In the genomic region with DNA sequence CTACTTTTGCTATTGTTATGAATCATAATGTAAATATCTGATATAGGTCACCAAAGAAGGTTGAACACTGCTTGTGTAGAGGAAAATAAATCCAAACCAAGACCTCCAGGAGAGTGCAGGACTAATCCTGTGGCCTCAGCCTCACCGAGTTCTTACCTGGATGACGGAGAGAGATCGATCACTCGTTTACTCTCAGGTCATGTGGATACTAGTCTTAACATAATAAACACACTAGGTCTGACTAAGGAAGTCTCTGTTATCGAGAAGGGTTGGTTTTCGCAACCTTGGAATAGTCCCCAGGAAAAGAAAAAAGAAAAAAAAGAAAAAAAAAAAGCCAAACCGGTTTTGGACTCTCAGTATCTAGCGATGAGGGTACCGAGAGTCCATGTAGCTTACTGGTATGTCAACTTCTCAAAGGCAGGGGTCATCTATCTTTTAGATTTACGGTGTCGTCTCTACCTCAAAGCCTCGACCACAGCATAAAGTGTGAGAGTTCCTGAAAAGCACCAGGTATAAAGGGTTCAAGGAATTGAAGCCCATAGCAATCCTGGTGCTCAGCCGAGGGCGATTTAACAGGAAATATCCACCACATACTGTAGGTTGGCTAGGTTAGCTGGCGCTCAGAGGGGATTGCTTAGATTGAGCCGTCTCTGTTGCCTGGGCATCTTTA, we compare ENCODE assay signal across 8 mouse cellular contexts. TPM values are rescaled to one million over a fixed set of nuclear protein-coding genes. Genes with fewer than 3 reads are reported as not detected.
A peak's percentile ranks its signal among the peaks of the same experiment; 100 is the strongest.
DNase-seq lines count a peak whose midpoint lies in the region; ATAC-seq and TF ChIP-seq lines count a peak whose summit lies in the region.

No protein-coding gene starts in this region.

- 46% methylated on average over 16 of the region's 16 CpGs for WGBS in embryonic facial prominence, embryonic 10.5 days
- 26% methylated on average over 16 of the region's 16 CpGs for WGBS in intestine, embryonic 14.5 days

- no peaks in the 10 kb centered on the region for H3K27me3 ChIP-seq in embryonic facial prominence, embryonic 10.5 days (replicated peaks; ENCODE audit: low read depth, poor library complexity, severe bottlenecking)
- no peaks in the 10 kb centered on the region for H3K27me3 ChIP-seq in intestine, embryonic 14.5 days (replicated peaks; ENCODE audit: control insufficient read depth, insufficient read depth, low read length)
- H3K27me3 ChIP-seq in myocyte (ENCODE audit: control insufficient read depth, insufficient read depth, insufficient read length), result no peaks in the 10 kb centered on the region

- H3K36me3 ChIP-seq in embryonic facial prominence, embryonic 10.5 days (replicated peaks), result no peaks in the 10 kb centered on the region
- no peaks in the 10 kb centered on the region for H3K36me3 ChIP-seq in intestine, embryonic 14.5 days (ENCODE audit: control insufficient read depth, insufficient read depth, low read length)
- no peaks in the 10 kb centered on the region for H3K36me3 ChIP-seq in myocyte (ENCODE audit: control insufficient read depth, insufficient read depth)

- H3K4me2 ChIP-seq in intestine, embryonic 14.5 days (ENCODE audit: low read length), result peak overlapping the region; percentile 52
- H3K4me2 ChIP-seq in myocyte (ENCODE audit: low read depth), result peak overlapping the region; percentile 65

- H3K9ac ChIP-seq in intestine, embryonic 14.5 days (ENCODE audit: low read length), result peak overlapping the region; percentile 34

- DNase-seq in layer of hippocampus, adult 2 months (ENCODE audit: low spot score in 2 of 2), result no peak
- DNase-seq in layer of hippocampus, postnatal 10 days (ENCODE audit: low spot score in 2 of 2), result no peak
- DNase-seq in embryonic facial prominence, embryonic 10.5 days (ENCODE audit: low spot score), result no peak
- no peak for DNase-seq in intestine, embryonic 14.5 days (ENCODE audit: low spot score)
- no peak for DNase-seq in urinary bladder, postnatal 4 days (ENCODE audit: low spot score in 2 of 2)
- no peak for DNase-seq in embryo, embryonic 11 days

- peak; percentile 63 for ATAC-seq in intestine, embryonic 14.5 days (replicated peaks; ENCODE audit: low FRiP score, low TSS enrichment, low read depth)
- ATAC-seq in megakaryocyte-erythroid progenitor cell, adult 5-6 weeks (replicated peaks; ENCODE audit: low FRiP score, low TSS enrichment, poor library complexity, severe bottlenecking), result no peak; the same call in 1 of the 2 replicates

- no peaks in the 10 kb centered on the region for H3K79me2 ChIP-seq in myocyte (ENCODE audit: control insufficient read depth, insufficient read depth)

- TF ChIP-seq CTCF in layer of hippocampus, adult 2 months (conservative IDR thresholded peaks at IDR 0.05), result no peak

- peak overlapping the region; percentile 58 for H3K4me3 ChIP-seq in layer of hippocampus, adult 2 months
- peak overlapping the region; percentile 61 for H3K4me3 ChIP-seq in embryonic facial prominence, embryonic 10.5 days
- peak overlapping the region; percentile 25 for H3K4me3 ChIP-seq in intestine, embryonic 14.5 days (ENCODE audit: low read depth, low read length)
- peak overlapping the region; percentile 22 for H3K4me3 ChIP-seq in myocyte

- H3K4me1 ChIP-seq in embryonic facial prominence, embryonic 10.5 days, result peaks cover 18% of the 10 kb centered on the region
- peaks cover 18% of the 10 kb centered on the region for H3K4me1 ChIP-seq in intestine, embryonic 14.5 days (replicated peaks; ENCODE audit: control insufficient read depth, insufficient read depth, low read length)

- peak overlapping the region; percentile 96 for H3K27ac ChIP-seq in layer of hippocampus, adult 2 months
- peak overlapping the region; percentile 89 for H3K27ac ChIP-seq in embryonic facial prominence, embryonic 10.5 days (replicated peaks)
- H3K27ac ChIP-seq in intestine, embryonic 14.5 days (ENCODE audit: low read depth), result peak overlapping the region; percentile 82; the same call in 1 of the 2 replicates

- H3ac ChIP-seq in myocyte (ENCODE audit: control insufficient read depth, insufficient read length), result no peak overlapping the region

- no peak for TF ChIP-seq POLR2A in myocyte (IDR thresholded peaks at IDR 0.05; ENCODE audit: insufficient read length, low read depth)

- H3K9me3 ChIP-seq in embryonic facial prominence, embryonic 10.5 days, result no peaks in the 10 kb centered on the region
- H3K9me3 ChIP-seq in intestine, embryonic 14.5 days (ENCODE audit: control insufficient read depth, low read length), result no peaks in the 10 kb centered on the region

TF ChIP-seq in myocyte, 11 proteins besides CTCF, POLR2A, EP300 and RAD21:
- TF ChIP-seq MYOD1 (IDR thresholded peaks at IDR 0.05; ENCODE audit: control insufficient read depth in 1 of 3, insufficient read length in 2 of 3, low read depth in 2 of 3) (no peak), REST (IDR thresholded peaks at IDR 0.05; ENCODE audit: insufficient read depth, insufficient read length) (no peak), MAX (IDR thresholded peaks at IDR 0.05; ENCODE audit: low read depth) (no peak), USF1 (IDR thresholded peaks at IDR 0.05; ENCODE audit: low read depth) (no peak), TCF3 (IDR thresholded peaks at IDR 0.05; ENCODE audit: insufficient read length, low read depth) (no peak), TCF12 (IDR thresholded peaks at IDR 0.05; ENCODE audit: insufficient read depth, poor library complexity, severe bottlenecking) (no peak), SRF (IDR thresholded peaks at IDR 0.05; ENCODE audit: control insufficient read depth, insufficient read length, low read depth) (no peak), CEBPB (IDR thresholded peaks at IDR 0.05; ENCODE audit: insufficient read depth, poor library complexity, severe bottlenecking) (no peak), MYOG (IDR thresholded peaks at IDR 0.05; ENCODE audit: control insufficient read depth in 1 of 3, insufficient read depth in 1 of 3, insufficient read length in 2 of 3, low read depth in 2 of 3) (no peak), POLR2AphosphoS2 (IDR thresholded peaks at IDR 0.05; ENCODE audit: insufficient read length, low read depth) (no peak), E2F4 (IDR thresholded peaks at IDR 0.05; ENCODE audit: insufficient read depth) (no peak)
TF ChIP-seq in myocyte: peak in this region for 0.

RNA-seq across cellular contexts. Expression of a gene that starts 0.5 kb away (rescaled TPM):
- 10 to 100 TPM in 1 of 2 experiments, 1 to 10 TPM in 1; 9.4 to 16.9 TPM for total RNA-seq in layer of hippocampus, adult 2 months (2021)
- 1 to 10 TPM; 7.9 to 9.9 TPM for total RNA-seq in layer of hippocampus, postnatal 10 days (2021)
- 6.7 and 7.3 TPM in 2 replicates for polyA plus RNA-seq in embryonic facial prominence, embryonic 10.5 days (2016; fragmentation: Nextera tagmentation; extraction: Ambion mirVana)
- polyA plus RNA-seq in intestine, embryonic 14.5 days (2014; fragmentation: Nextera tagmentation; extraction: Ambion mirVana), result 10.9 and 14.2 TPM in 2 replicates
- polyA plus RNA-seq in myocyte (2012; fragmentation: generic; extraction: Trizol), result 12.7 TPM
- 2.4 TPM in 1 of 2 replicates, not detected in the other for total RNA-seq in megakaryocyte-erythroid progenitor cell, adult 5-6 weeks (2014; fragmentation: Nextera tagmentation)
- total RNA-seq in megakaryocyte-erythroid progenitor cell, adult 5-6 weeks (2017), result 5.0 and 8.9 TPM in 2 replicates
